Mouse (Mus musculus): ENCODE measurements around the gene Tmem204. TPM values are rescaled to one million over a fixed set of nuclear protein-coding genes. Genes with fewer than 3 reads are reported as not detected.

Tmem204 gene
- polyA plus RNA-seq (2012; rRNA removed; ENCODE audit: low replicate concordance): 39.7 and 51.0 TPM in 2 replicates

DNA sequence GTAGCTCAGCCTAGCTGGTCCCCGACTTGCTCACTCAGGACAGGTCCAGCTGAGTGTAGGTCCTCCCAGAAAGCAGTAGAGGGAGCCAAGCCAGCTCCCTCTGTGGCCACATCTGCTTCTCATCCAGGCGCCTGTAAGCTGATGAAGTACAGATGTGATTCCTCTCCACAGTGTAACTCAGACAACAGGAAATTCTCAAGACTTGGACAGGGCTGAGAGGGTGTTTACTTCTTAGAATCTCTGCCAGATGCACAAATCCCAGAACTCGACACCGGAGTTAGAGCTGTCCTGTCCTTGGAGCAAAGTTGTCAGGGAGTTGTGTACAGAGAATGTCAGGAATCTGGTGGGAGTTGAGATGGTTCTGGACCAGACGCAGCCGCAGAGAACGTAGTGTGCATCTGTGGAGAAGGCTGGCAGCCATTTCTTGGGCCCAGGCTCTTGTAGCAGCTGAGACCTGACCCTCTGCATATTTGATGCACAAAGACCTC is at the start of gene Tmem204:
Gene Tmem204, minus strand, starts transcription at position 148 of the 488 bp plus-strand sequence.

DNA sequence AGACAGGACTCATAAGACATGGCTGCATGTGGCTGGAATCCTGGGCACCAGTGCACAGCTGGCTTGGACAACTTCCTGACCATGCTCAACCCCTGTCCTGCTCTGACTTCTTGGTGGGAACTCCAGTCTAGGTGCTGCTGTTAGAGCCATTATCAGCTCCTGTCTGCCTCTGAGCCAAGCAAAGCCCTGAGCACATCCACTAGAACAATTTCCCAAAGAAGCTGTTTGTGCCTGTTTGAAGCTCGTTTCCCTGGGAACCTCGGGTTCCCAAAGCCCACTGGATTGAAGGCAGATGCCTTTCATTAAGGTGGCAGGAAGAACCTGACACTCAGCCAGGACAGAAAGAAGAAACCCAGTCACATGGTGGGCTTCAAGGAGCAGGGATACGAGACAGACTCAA is 37.0 kb upstream of the Tmem204 start, which contains the start of gene Ptx4:
Gene Ptx4, plus strand, starts transcription at position 355 of the 400 bp plus-strand sequence.

DNA sequence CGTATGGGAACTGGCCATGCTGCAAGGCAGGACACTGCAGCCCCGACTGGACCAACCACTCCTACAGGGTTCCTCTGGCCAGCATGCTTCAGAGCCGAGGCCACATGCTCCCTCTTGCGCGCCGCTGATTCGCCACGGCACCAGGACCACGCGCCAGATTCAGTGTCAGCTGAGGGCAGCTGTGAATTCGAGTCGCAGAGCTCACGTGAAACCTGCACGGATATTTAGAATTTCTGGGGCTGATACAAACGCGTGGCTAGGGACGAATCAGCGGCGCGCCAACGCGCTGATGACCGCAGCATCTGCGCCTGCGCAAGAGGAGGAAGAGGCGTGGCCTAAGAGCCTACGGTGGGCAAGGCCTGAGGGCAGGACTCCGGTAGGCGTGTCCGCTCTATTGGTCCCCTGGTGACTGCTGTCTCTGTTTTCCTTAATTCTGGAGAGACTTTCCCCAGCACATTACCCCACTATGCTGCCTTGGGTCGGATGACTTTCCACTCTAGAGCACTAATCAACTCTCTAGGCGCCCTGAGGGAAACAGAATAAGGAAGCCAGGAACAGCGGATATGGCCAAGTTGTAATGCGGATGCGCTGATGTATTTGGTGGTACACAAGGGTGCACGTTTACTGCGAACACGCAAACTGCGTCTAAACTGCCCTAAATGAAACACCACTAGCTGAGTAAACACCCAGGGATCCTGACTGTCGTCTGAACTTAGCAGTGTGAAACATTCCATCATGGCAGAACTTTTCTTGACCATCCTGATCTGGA is 32.5 kb upstream of the Tmem204 start, which contains the start of gene Telo2:
Gene Telo2, minus strand, starts transcription at position 304 of the 769 bp plus-strand sequence.

DNA sequence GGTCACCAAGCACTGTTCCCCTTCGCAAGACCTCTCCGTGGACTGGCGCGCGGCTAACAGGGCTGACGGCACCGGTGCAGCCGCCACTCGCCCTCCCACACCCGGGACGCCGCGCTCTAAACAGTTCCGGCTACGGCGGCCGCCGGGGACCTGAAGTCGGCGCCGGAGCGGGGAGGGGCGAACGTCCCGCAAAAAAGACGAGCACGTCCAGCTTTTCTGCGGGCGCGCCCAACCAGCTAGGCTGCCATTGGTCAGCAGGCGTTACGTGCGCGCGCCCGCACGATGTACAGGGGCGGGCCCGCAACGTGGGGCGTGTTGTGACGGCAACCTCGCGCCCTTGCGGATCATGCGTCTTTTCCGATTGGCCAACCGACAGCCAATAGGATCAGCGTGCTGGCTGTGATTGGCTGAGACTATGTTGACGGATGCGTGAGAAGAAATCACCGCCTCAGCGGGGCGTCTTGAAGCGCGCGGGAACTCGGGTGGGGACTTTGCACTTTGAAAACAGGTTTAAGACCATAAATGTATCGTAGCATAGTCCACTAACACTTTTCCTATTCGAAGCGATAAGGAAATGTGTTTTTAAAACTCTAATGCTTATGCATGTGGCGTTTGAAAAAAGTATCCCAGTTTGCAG is 67.6 kb downstream of the Tmem204 start, which contains the start of the genes Cramp1l and Ift140:
Gene Cramp1l, minus strand, starts transcription at position 134 of the 637 bp plus-strand sequence.
Gene Ift140, plus strand, starts transcription at position 431 of the 637 bp plus-strand sequence.

Other genes with a start within 250 kb of the Tmem204 start
- 160 and 221 TPM in 2 replicates for gene Hagh, start 243.4 kb downstream of the Tmem204 start, polyA plus RNA-seq (2012; rRNA removed; ENCODE audit: low replicate concordance)
- gene Fahd1, start 233.2 kb downstream of the Tmem204 start, polyA plus RNA-seq (2012; rRNA removed; ENCODE audit: low replicate concordance): 13.5 and 15.0 TPM in 2 replicates
- gene Igfals, start 217.6 kb downstream of the Tmem204 start, polyA plus RNA-seq (2012; rRNA removed; ENCODE audit: low replicate concordance): 66.4 and 103 TPM in 2 replicates
- gene Nubp2, start 197.2 kb downstream of the Tmem204 start, polyA plus RNA-seq (2012; rRNA removed; ENCODE audit: low replicate concordance): 35.0 and 44.2 TPM in 2 replicates
- 84.0 and 161 TPM in 2 replicates for gene Spsb3, start 196.9 kb downstream of the Tmem204 start, polyA plus RNA-seq (2012; rRNA removed; ENCODE audit: low replicate concordance)
- 35.4 and 48.3 TPM in 2 replicates for gene Eme2, start 188.5 kb downstream of the Tmem204 start, polyA plus RNA-seq (2012; rRNA removed; ENCODE audit: low replicate concordance)
- gene Mrps34, start 188.5 kb downstream of the Tmem204 start, polyA plus RNA-seq (2012; rRNA removed; ENCODE audit: low replicate concordance): 108 and 263 TPM in 2 replicates
- 50.7 and 54.5 TPM in 2 replicates for gene Nme3, start 187.1 kb downstream of the Tmem204 start, polyA plus RNA-seq (2012; rRNA removed; ENCODE audit: low replicate concordance)
- gene Mapk8ip3, start 146.6 kb downstream of the Tmem204 start, polyA plus RNA-seq (2012; rRNA removed; ENCODE audit: low replicate concordance): 128 and 130 TPM in 2 replicates
- gene Jpt2, start 122.9 kb downstream of the Tmem204 start, polyA plus RNA-seq (2012; rRNA removed; ENCODE audit: low replicate concordance): 5.4 and 11.3 TPM in 2 replicates
- gene Cramp1l, start 67.8 kb downstream of the Tmem204 start, polyA plus RNA-seq (2012; rRNA removed; ENCODE audit: low replicate concordance): 17.1 and 23.3 TPM in 2 replicates
- gene Ift140, start 67.5 kb downstream of the Tmem204 start, polyA plus RNA-seq (2012; rRNA removed; ENCODE audit: low replicate concordance): 14.5 and 16.9 TPM in 2 replicates
- 25.0 and 25.6 TPM in 2 replicates for gene Telo2, start 32.4 kb upstream of the Tmem204 start, polyA plus RNA-seq (2012; rRNA removed; ENCODE audit: low replicate concordance)
- 0.20 TPM in 1 of 2 replicates, not detected in the other for gene Ptx4, start 37.2 kb upstream of the Tmem204 start, polyA plus RNA-seq (2012; rRNA removed; ENCODE audit: low replicate concordance)
- gene Clcn7, start 49.8 kb upstream of the Tmem204 start, polyA plus RNA-seq (2012; rRNA removed; ENCODE audit: low replicate concordance): 37.0 and 43.4 TPM in 2 replicates
- gene Ccdc154, start 78.9 kb upstream of the Tmem204 start, polyA plus RNA-seq (2012; rRNA removed; ENCODE audit: low replicate concordance): not detected in 2 replicates
- gene Gm38655, start 91.9 kb upstream of the Tmem204 start, polyA plus RNA-seq (2012; rRNA removed; ENCODE audit: low replicate concordance): not detected in 2 replicates
- 12.1 and 15.0 TPM in 2 replicates for gene BC003965, start 101.0 kb upstream of the Tmem204 start, polyA plus RNA-seq (2012; rRNA removed; ENCODE audit: low replicate concordance)
- 16.7 and 34.5 TPM in 2 replicates for gene Unkl, start 104.8 kb upstream of the Tmem204 start, polyA plus RNA-seq (2012; rRNA removed; ENCODE audit: low replicate concordance)
- gene Gnptg, start 156.5 kb upstream of the Tmem204 start, polyA plus RNA-seq (2012; rRNA removed; ENCODE audit: low replicate concordance): 33.3 and 36.1 TPM in 2 replicates
- gene Tsr3, start 156.6 kb upstream of the Tmem204 start, polyA plus RNA-seq (2012; rRNA removed; ENCODE audit: low replicate concordance): 19.2 and 25.1 TPM in 2 replicates
- gene Baiap3, start 172.8 kb upstream of the Tmem204 start, polyA plus RNA-seq (2012; rRNA removed; ENCODE audit: low replicate concordance): 6.9 and 16.3 TPM in 2 replicates
- gene Ube2i, start 191.0 kb upstream of the Tmem204 start, polyA plus RNA-seq (2012; rRNA removed; ENCODE audit: low replicate concordance): 95.6 and 146 TPM in 2 replicates
- gene Prss34, start 214.8 kb upstream of the Tmem204 start, polyA plus RNA-seq (2012; rRNA removed; ENCODE audit: low replicate concordance): 1.1 and 1.4 TPM in 2 replicates
- not detected in 2 replicates for gene Prss28, start 225.1 kb upstream of the Tmem204 start, polyA plus RNA-seq (2012; rRNA removed; ENCODE audit: low replicate concordance)
- not detected in 2 replicates for gene Prss29, start 235.1 kb upstream of the Tmem204 start, polyA plus RNA-seq (2012; rRNA removed; ENCODE audit: low replicate concordance)